ENCODE assay signal across 10 mouse cellular contexts in genomic region chr1:172019339-172019738, GRCm38 (mm10). TPM values are rescaled to one million over a fixed set of nuclear protein-coding genes. Genes with fewer than 3 reads are reported as not detected.
DNase-seq lines count a peak whose midpoint lies in the region; ATAC-seq and TF ChIP-seq lines count a peak whose summit lies in the region.
"Had no signal": no experiment of that assay in that cellular context is flagged by ENCODE, and none has a peak within 500 bp of the region (broad histone marks: within the 10 kb centered on the region; RNA-seq: fewer than 3 reads in every experiment).

No protein-coding gene starts in this region.

- H3K4me1 ChIP-seq in lung, embryonic 16.5 days (replicated peaks; ENCODE audit: control insufficient read depth, insufficient read depth, low read length) = peaks cover 30% of the 10 kb centered on the region
- H3K4me1 ChIP-seq in lung, adult 2 months (ENCODE audit: control insufficient read depth, insufficient read depth, low read length) = peaks cover 10% of the 10 kb centered on the region
- peaks cover 81% of the 10 kb centered on the region for H3K4me1 ChIP-seq in embryonic facial prominence, embryonic 13.5 days
- H3K4me1 ChIP-seq in intestine, embryonic 14.5 days (replicated peaks; ENCODE audit: control insufficient read depth, insufficient read depth, low read length) = peaks cover 33% of the 10 kb centered on the region
- H3K4me1 ChIP-seq in liver, embryonic 12.5 days = peaks cover 3% of the 10 kb centered on the region; the same call in 1 of the 2 replicates

- no peaks in the 10 kb centered on the region for H3K36me3 ChIP-seq in lung, embryonic 16.5 days (ENCODE audit: control insufficient read depth, insufficient read depth, low read length)
- 0 out of 2 replicates have a peak, but pooled peaks cover 12% of the 10 kb centered on the region for H3K36me3 ChIP-seq in embryonic facial prominence, embryonic 13.5 days
- 0 out of 2 replicates have a peak, but pooled peaks cover 3% of the 10 kb centered on the region for H3K36me3 ChIP-seq in intestine, embryonic 14.5 days (ENCODE audit: control insufficient read depth, insufficient read depth, low read length)
- no peaks in the 10 kb centered on the region for H3K36me3 ChIP-seq in splenic B cell, adult 2 months (ENCODE audit: control insufficient read depth, insufficient read depth, low read length, poor library complexity, severe bottlenecking)
- no peaks in the 10 kb centered on the region for H3K36me3 ChIP-seq in liver, embryonic 12.5 days

- H3K9me3 ChIP-seq in lung, embryonic 16.5 days (ENCODE audit: control insufficient read depth, low read length) = no peaks in the 10 kb centered on the region
- H3K9me3 ChIP-seq in embryonic facial prominence, embryonic 13.5 days = no peaks in the 10 kb centered on the region
- H3K9me3 ChIP-seq in intestine, embryonic 14.5 days (ENCODE audit: control insufficient read depth, low read length) = no peaks in the 10 kb centered on the region
- H3K9me3 ChIP-seq in liver, embryonic 12.5 days (replicated peaks) = no peaks in the 10 kb centered on the region
- H3K9me3 ChIP-seq: limb, embryonic 13.5 days had no signal

- H3K4me3 ChIP-seq in lung, embryonic 16.5 days (ENCODE audit: low read length) = no peak overlapping the region
- no peak overlapping the region for H3K4me3 ChIP-seq in lung, adult 2 months (replicated peaks; ENCODE audit: extremely low read depth, low read depth, low read length)
- no peak overlapping the region for H3K4me3 ChIP-seq in embryonic facial prominence, embryonic 13.5 days
- H3K4me3 ChIP-seq in intestine, embryonic 14.5 days (ENCODE audit: low read depth, low read length) = no peak overlapping the region
- no peak overlapping the region for H3K4me3 ChIP-seq in liver, embryonic 12.5 days
- H3K4me3 ChIP-seq: limb, embryonic 13.5 days had no signal

- ATAC-seq in lung, embryonic 16.5 days (ENCODE audit: low read depth) = peak; percentile 59
- peak; percentile 38 for ATAC-seq in embryonic facial prominence, embryonic 13.5 days (ENCODE audit: insufficient number of reproducible peaks, insufficient read depth, low FRiP score, low TSS enrichment, low read depth)
- peak; percentile 34 for ATAC-seq in intestine, embryonic 14.5 days (replicated peaks; ENCODE audit: low FRiP score, low TSS enrichment, low read depth)
- ATAC-seq in liver, embryonic 12.5 days = no peak

- 0 out of 2 replicates have a peak overlapping the region, but pooled peaks have one; percentile 18 for H3K27ac ChIP-seq in lung, embryonic 16.5 days (ENCODE audit: low read length)
- peak overlapping the region; percentile 73 for H3K27ac ChIP-seq in embryonic facial prominence, embryonic 13.5 days
- no peak overlapping the region for H3K27ac ChIP-seq in intestine, embryonic 14.5 days (ENCODE audit: low read depth)
- no peak overlapping the region for H3K27ac ChIP-seq in liver, embryonic 12.5 days
- H3K27ac ChIP-seq: limb, embryonic 13.5 days had no signal

- no peak for DNase-seq in lung, adult 2 months
- no peak for DNase-seq in intestine, embryonic 14.5 days (ENCODE audit: low spot score)
- peak; percentile 35 for DNase-seq in splenic B cell, adult 2 months (ENCODE audit: low read depth, low spot score)
- DNase-seq in thymus, postnatal 36 days = no peak

- 75% methylated on average over 4 of the region's 4 CpGs for WGBS in lung, embryonic 16.5 days
- 55% methylated on average over 4 of the region's 4 CpGs for WGBS in lung, adult 2 months
- WGBS in embryonic facial prominence, embryonic 13.5 days = 81% methylated on average over 3 of the region's 4 CpGs
- 91% methylated on average over 4 of the region's 4 CpGs for WGBS in intestine, embryonic 14.5 days
- 76% methylated on average over 4 of the region's 4 CpGs for WGBS in liver, embryonic 12.5 days (ENCODE audit: insufficient replicate concordance)

- no peaks in the 10 kb centered on the region for H3K27me3 ChIP-seq in lung, embryonic 16.5 days (ENCODE audit: control insufficient read depth, insufficient read depth, low read depth, low read length)
- no peaks in the 10 kb centered on the region for H3K27me3 ChIP-seq in embryonic facial prominence, embryonic 13.5 days
- no peaks in the 10 kb centered on the region for H3K27me3 ChIP-seq in intestine, embryonic 14.5 days (replicated peaks; ENCODE audit: control insufficient read depth, insufficient read depth, low read length)
- H3K27me3 ChIP-seq in splenic B cell, adult 2 months (ENCODE audit: control insufficient read depth, insufficient read depth, low read length, poor library complexity, severe bottlenecking) = no peaks in the 10 kb centered on the region
- H3K27me3 ChIP-seq in liver, embryonic 12.5 days (replicated peaks) = no peaks in the 10 kb centered on the region
- H3K27me3 ChIP-seq: limb, embryonic 13.5 days had no signal

- no peak overlapping the region for H3K9ac ChIP-seq in lung, embryonic 16.5 days (ENCODE audit: low read length)
- H3K9ac ChIP-seq in embryonic facial prominence, embryonic 13.5 days = no peak overlapping the region
- no peak overlapping the region for H3K9ac ChIP-seq in intestine, embryonic 14.5 days (ENCODE audit: low read length)
- H3K9ac ChIP-seq in liver, embryonic 12.5 days = no peak overlapping the region
- H3K9ac ChIP-seq: limb, embryonic 13.5 days had no signal

- TF ChIP-seq CTCF in lung, adult 2 months (IDR thresholded peaks at IDR 0.05; ENCODE audit: insufficient read depth, low read length) = no peak

- no peak for TF ChIP-seq POLR2A in lung, adult 2 months (IDR thresholded peaks at IDR 0.05; ENCODE audit: borderline replicate concordance, extremely low read depth, low read depth, low read length)

- H3K4me2 ChIP-seq in lung, embryonic 16.5 days (ENCODE audit: low read depth, low read length) = no peak overlapping the region
- H3K4me2 ChIP-seq in embryonic facial prominence, embryonic 13.5 days = peak overlapping the region; percentile 7; the same call in 1 of the 2 replicates
- no peak overlapping the region for H3K4me2 ChIP-seq in intestine, embryonic 14.5 days (ENCODE audit: low read length)
- no peak overlapping the region for H3K4me2 ChIP-seq in liver, embryonic 12.5 days
- H3K4me2 ChIP-seq: limb, embryonic 13.5 days had no signal

RNA-seq across cellular contexts. Expression of gene Vangl2, which starts 8.9 kb away (rescaled TPM):
- polyA plus RNA-seq in lung, embryonic 16.5 days (2015; fragmentation: Nextera tagmentation; extraction: Ambion mirVana) = 10.8 and 12.2 TPM in 2 replicates
- 4.4 and 9.6 TPM in 2 replicates for polyA plus RNA-seq in lung, adult 2 months (2012; rRNA removed)
- 22.1 and 25.2 TPM in 2 replicates for polyA plus RNA-seq in embryonic facial prominence, embryonic 13.5 days (2015; fragmentation: Nextera tagmentation; extraction: Ambion mirVana)
- 13.9 and 15.4 TPM in 2 replicates for polyA plus RNA-seq in intestine, embryonic 14.5 days (2014; fragmentation: Nextera tagmentation; extraction: Ambion mirVana)
- polyA plus RNA-seq in liver, embryonic 12.5 days (2016; fragmentation: Nextera tagmentation; extraction: Ambion mirVana) = 2.3 and 2.6 TPM in 2 replicates

RNA-seq across cellular contexts. Expression of gene Nhlh1, which starts 38.0 kb away (rescaled TPM):
- not detected in 2 replicates for polyA plus RNA-seq in lung, embryonic 16.5 days (2015; fragmentation: Nextera tagmentation; extraction: Ambion mirVana)
- polyA plus RNA-seq in lung, adult 2 months (2012; rRNA removed) = 0.05 TPM in 1 of 2 replicates, not detected in the other
- polyA plus RNA-seq in embryonic facial prominence, embryonic 13.5 days (2015; fragmentation: Nextera tagmentation; extraction: Ambion mirVana) = 0.66 and 1.5 TPM in 2 replicates
- polyA plus RNA-seq in intestine, embryonic 14.5 days (2014; fragmentation: Nextera tagmentation; extraction: Ambion mirVana) = not detected in 2 replicates
- polyA plus RNA-seq in liver, embryonic 12.5 days (2016; fragmentation: Nextera tagmentation; extraction: Ambion mirVana) = not detected in 2 replicates
- polyA plus RNA-seq: gonadal fat pad, adult 2 months; limb, embryonic 13.5 days; spleen, adult 2 months had no signal

Comparison
In these comparisons a context has a peak if more than half of its experiments do, and no peak if none do; other contexts are left out.
1. H3K27ac ChIP-seq: peak in lung, embryonic 16.5 days (single experiment) and embryonic facial prominence, embryonic 13.5 days (single experiment); none in intestine, embryonic 14.5 days (single experiment) and liver, embryonic 12.5 days (single experiment).